26 mouse cellular contexts compared by ENCODE assay signal in genomic region chr12:85190290-85190689, GRCm38 (mm10). TPM values are rescaled to one million over a fixed set of nuclear protein-coding genes. Genes with fewer than 3 reads are reported as not detected.
DNase-seq lines count a peak whose midpoint lies in the region; ATAC-seq lines count a peak whose summit lies in the region.
"Had no signal": no experiment of that assay in that cellular context is flagged by ENCODE, and none has a peak within 500 bp of the region (broad histone marks: within the 10 kb centered on the region; RNA-seq: fewer than 3 reads in every experiment).

No protein-coding gene starts in this region.

- H3K36me3 ChIP-seq in midbrain, embryonic 11.5 days (ENCODE audit: control insufficient read depth, insufficient read depth, low read length) = no peaks in the 10 kb centered on the region
- no peaks in the 10 kb centered on the region for H3K36me3 ChIP-seq in midbrain, embryonic 15.5 days (replicated peaks)
- H3K36me3 ChIP-seq: embryonic facial prominence, embryonic 13.5 days; embryonic facial prominence, embryonic 15.5 days; forebrain, embryonic 10.5 days; forebrain, embryonic 12.5 days had no signal

- H3K4me1 ChIP-seq in midbrain, embryonic 11.5 days (ENCODE audit: control insufficient read depth, insufficient read depth, low read length) = no peaks in the 10 kb centered on the region; the same call in 1 of the 2 replicates
- H3K4me1 ChIP-seq in midbrain, embryonic 15.5 days = no peaks in the 10 kb centered on the region

- peak; percentile 35 for DNase-seq in midbrain, embryonic 11.5 days (ENCODE audit: low spot score, missing footprints)
- DNase-seq in ES-CJ7 (ENCODE audit: low read depth, low spot score) (peak; percentile 33), R1 (ENCODE audit: low read depth, low spot score) (peak; percentile 61)
- DNase-seq in retina, postnatal 1 day = no peak
- no peak for DNase-seq in heart, postnatal 36 days
- no peak for DNase-seq in heart, postnatal 4 days
- DNase-seq: adrenal gland, adult 8-10 months; adrenal gland, postnatal 14 days; adrenal gland, postnatal 36 days; cerebellum, adult 11-12 months; cerebellum, adult 8-10 months; cerebellum, adult 9-11 months; cerebellum, postnatal 14 days; cerebellum, postnatal 36 days; embryo, embryonic 11 days had no signal

- 81% methylated on average over 7 of the region's 7 CpGs for WGBS in midbrain, embryonic 11.5 days
- WGBS in midbrain, embryonic 15.5 days = 76% methylated on average over 7 of the region's 7 CpGs

- no peak overlapping the region for H3K9ac ChIP-seq in midbrain, embryonic 11.5 days (ENCODE audit: low read length)
- no peak overlapping the region for H3K9ac ChIP-seq in midbrain, embryonic 15.5 days
- H3K9ac ChIP-seq: embryonic facial prominence, embryonic 13.5 days; embryonic facial prominence, embryonic 15.5 days; forebrain, embryonic 12.5 days had no signal

- no peaks in the 10 kb centered on the region for H3K27me3 ChIP-seq in midbrain, embryonic 11.5 days (ENCODE audit: control insufficient read depth, insufficient read depth, low read length)
- H3K27me3 ChIP-seq in midbrain, embryonic 15.5 days (replicated peaks) = no peaks in the 10 kb centered on the region
- H3K27me3 ChIP-seq: embryonic facial prominence, embryonic 15.5 days; Patski had no signal

- no peak for ATAC-seq in midbrain, embryonic 11.5 days (ENCODE audit: low FRiP score)
- ATAC-seq in midbrain, embryonic 15.5 days (replicated peaks) = no peak
- ATAC-seq: activated CD4-positive, CD25-positive, alpha-beta regulatory T cell, adult 4 months; forebrain, embryonic 14.5 days; forebrain, embryonic 16.5 days; Patski had no signal

- H3K4me3 ChIP-seq in midbrain, embryonic 11.5 days (ENCODE audit: low read depth, low read length) = no peak overlapping the region
- no peak overlapping the region for H3K4me3 ChIP-seq in midbrain, embryonic 15.5 days
- H3K4me3 ChIP-seq: embryonic facial prominence, embryonic 13.5 days; embryonic facial prominence, embryonic 15.5 days; erythroblast, embryonic 14.5 days; forebrain, embryonic 10.5 days; forebrain, embryonic 12.5 days had no signal

- H3K4me2 ChIP-seq in midbrain, embryonic 11.5 days = no peak overlapping the region
- no peak overlapping the region for H3K4me2 ChIP-seq in midbrain, embryonic 15.5 days
- H3K4me2 ChIP-seq: embryonic facial prominence, embryonic 13.5 days; embryonic facial prominence, embryonic 15.5 days; forebrain, embryonic 12.5 days had no signal

- no peaks in the 10 kb centered on the region for H3K9me3 ChIP-seq in midbrain, embryonic 11.5 days (ENCODE audit: control insufficient read depth, low read length)
- no peaks in the 10 kb centered on the region for H3K9me3 ChIP-seq in midbrain, embryonic 15.5 days
- H3K9me3 ChIP-seq: embryonic facial prominence, embryonic 13.5 days; embryonic facial prominence, embryonic 15.5 days; forebrain, embryonic 10.5 days; forebrain, embryonic 12.5 days had no signal

- H3K27ac ChIP-seq in midbrain, embryonic 11.5 days (ENCODE audit: low read depth, low read length) = no peak overlapping the region
- H3K27ac ChIP-seq in midbrain, embryonic 15.5 days = no peak overlapping the region
- H3K27ac ChIP-seq: embryonic facial prominence, embryonic 13.5 days; embryonic facial prominence, embryonic 15.5 days; forebrain, embryonic 10.5 days; forebrain, embryonic 12.5 days had no signal

- intact Hi-C loops in heart, postnatal 36 days (cut with DNase I) = no loop called here

RNA-seq across cellular contexts. Expression of gene Pgf, which starts 12.7 kb away (rescaled TPM):
- 2.5 and 2.9 TPM in 2 replicates for polyA plus RNA-seq in midbrain, embryonic 11.5 days (2014; fragmentation: Nextera tagmentation; extraction: Ambion mirVana)
- polyA plus RNA-seq in midbrain, embryonic 15.5 days (2015; fragmentation: Nextera tagmentation; extraction: Ambion mirVana) = 7.2 and 8.7 TPM in 2 replicates
- total RNA-seq in heart, postnatal 36 days (2021) = 1 to 10 TPM; 3.4 to 4.6 TPM
- 1 to 10 TPM; 3.7 to 4.9 TPM for total RNA-seq in heart, postnatal 4 days (2021)
- total RNA-seq: common myeloid progenitor, adult 5-6 weeks had no signal
- polyA plus RNA-seq: activated CD4-positive, CD25-positive, alpha-beta regulatory T cell, adult 4 months; erythroblast, embryonic 14.5 days had no signal

RNA-seq across cellular contexts. Expression of gene Eif2b2, which starts 29.0 kb away (rescaled TPM):
- polyA plus RNA-seq in midbrain, embryonic 11.5 days (2014; fragmentation: Nextera tagmentation; extraction: Ambion mirVana) = 91.5 and 93.6 TPM in 2 replicates
- polyA plus RNA-seq in midbrain, embryonic 15.5 days (2015; fragmentation: Nextera tagmentation; extraction: Ambion mirVana) = 78.2 and 88.8 TPM in 2 replicates
- 10 to 100 TPM; 42.7 to 47.7 TPM for total RNA-seq in heart, postnatal 36 days (2021)
- 10 to 100 TPM; 55.0 to 55.9 TPM for total RNA-seq in heart, postnatal 4 days (2021)

RNA-seq across cellular contexts. Expression of gene Rps6kl1, which starts 39.2 kb away (rescaled TPM):
- 1.9 and 2.1 TPM in 2 replicates for polyA plus RNA-seq in midbrain, embryonic 11.5 days (2014; fragmentation: Nextera tagmentation; extraction: Ambion mirVana)
- polyA plus RNA-seq in midbrain, embryonic 15.5 days (2015; fragmentation: Nextera tagmentation; extraction: Ambion mirVana) = 37.3 and 38.2 TPM in 2 replicates
- total RNA-seq in heart, postnatal 36 days (2021) = 1 to 10 TPM; 3.6 to 3.9 TPM
- total RNA-seq in heart, postnatal 4 days (2021) = 1 to 10 TPM; 2.3 to 3.0 TPM
- total RNA-seq: common myeloid progenitor, adult 5-6 weeks had no signal

Comparison
In these comparisons a context has a peak if more than half of its experiments do, and no peak if none do; other contexts are left out.
1. DNase-seq: peak in midbrain, embryonic 11.5 days (single experiment), ES-CJ7 (single experiment) and R1 (single experiment); none in retina, postnatal 1 day (single experiment), heart, postnatal 36 days (0 of 2) and heart, postnatal 4 days (single experiment).